Mouse (Mus musculus): ENCODE measurements around the gene Chic2. TPM values are rescaled to one million over a fixed set of nuclear protein-coding genes. Genes with fewer than 3 reads are reported as not detected.

Chic2 gene
- polyA plus RNA-seq, 1 experiment: 16.5 TPM

- Histone ChIP-seq H3K4me1 (ENCODE audit: control insufficient read depth, insufficient read depth, insufficient read length, low read length) (no peaks in the 10 kb centered on the region), H3K4me3 (ENCODE audit: insufficient read depth, low read depth, low read length) (no peak overlapping the region), H3K27ac (replicated peaks; ENCODE audit: low read depth, low read length) (no peak overlapping the region)
These were observed 29.1 kb upstream of the Chic2 start for GRCm38 (mm10) chr5:75073684-75074083.

- H3K4me1 ChIP-seq (ENCODE audit: control insufficient read depth, insufficient read depth, insufficient read length, low read length): no peaks in the 10 kb centered on the region
- no peak overlapping the region for H3K4me3 ChIP-seq (ENCODE audit: insufficient read depth, low read depth, low read length)
- no peak overlapping the region for H3K27ac ChIP-seq (replicated peaks; ENCODE audit: low read depth, low read length)
These were observed 28.6 kb upstream of the Chic2 start for GRCm38 (mm10) chr5:75073167-75073566.

- H3K4me1 ChIP-seq (ENCODE audit: control insufficient read depth, insufficient read depth, insufficient read length, low read length): no peaks in the 10 kb centered on the region
- H3K4me3 ChIP-seq (ENCODE audit: insufficient read depth, low read depth, low read length): no peak overlapping the region
- H3K27ac ChIP-seq (replicated peaks; ENCODE audit: low read depth, low read length): no peak overlapping the region
These were observed 28.0 kb upstream of the Chic2 start for GRCm38 (mm10) chr5:75072532-75072931.

- Histone ChIP-seq H3K27ac (replicated peaks; ENCODE audit: low read depth, low read length) (no peak overlapping the region), H3K4me1 (ENCODE audit: control insufficient read depth, insufficient read depth, insufficient read length, low read length) (peaks cover 5% of the 10 kb centered on the region; the same call in 1 of the 2 replicates), H3K4me3 (ENCODE audit: insufficient read depth, low read depth, low read length) (no peak overlapping the region)
These were observed 27.4 kb upstream of the Chic2 start for GRCm38 (mm10) chr5:75071951-75072350.

GRCm38 (mm10) chr5:75070656-75071375 is 26.2 kb upstream of the Chic2 start:
- H3K4me3 ChIP-seq (ENCODE audit: insufficient read depth, low read depth, low read length): no peak overlapping the region
- H3K27ac ChIP-seq (replicated peaks; ENCODE audit: low read depth, low read length): no peak overlapping the region

GRCm38 (mm10) chr5:75070132-75070531 is 25.6 kb upstream of the Chic2 start:
- Histone ChIP-seq H3K4me3 (ENCODE audit: insufficient read depth, low read depth, low read length) (no peak overlapping the region), H3K4me1 (ENCODE audit: control insufficient read depth, insufficient read depth, insufficient read length, low read length) (peaks cover 5% of the 10 kb centered on the region; the same call in 1 of the 2 replicates), H3K27ac (replicated peaks; ENCODE audit: low read depth, low read length) (no peak overlapping the region)

More at GRCm38 (mm10) chr5:75070656-75071375, 26.2 kb upstream of the Chic2 start:
- H3K4me1 ChIP-seq (ENCODE audit: control insufficient read depth, insufficient read depth, insufficient read length, low read length): peaks cover 5% of the 10 kb centered on the region; the same call in 1 of the 2 replicates

- H3K4me1 ChIP-seq (ENCODE audit: control insufficient read depth, insufficient read depth, insufficient read length, low read length): peaks cover 5% of the 10 kb centered on the region; the same call in 1 of the 2 replicates
- H3K27ac ChIP-seq (replicated peaks; ENCODE audit: low read depth, low read length): no peak overlapping the region
- H3K4me3 ChIP-seq (ENCODE audit: insufficient read depth, low read depth, low read length): peak overlapping the region; percentile 44
These were observed 22.7 kb upstream of the Chic2 start for GRCm38 (mm10) chr5:75067125-75067756.

- H3K27ac ChIP-seq (replicated peaks; ENCODE audit: low read depth, low read length): no peak overlapping the region
- peaks cover 5% of the 10 kb centered on the region; the same call in 1 of the 2 replicates for H3K4me1 ChIP-seq (ENCODE audit: control insufficient read depth, insufficient read depth, insufficient read length, low read length)
- peak overlapping the region; percentile 44; the same call in 1 of the 2 replicates for H3K4me3 ChIP-seq (ENCODE audit: insufficient read depth, low read depth, low read length)
These were observed 22.1 kb upstream of the Chic2 start for GRCm38 (mm10) chr5:75066715-75067114.

GRCm38 (mm10) chr5:75063177-75063576 is 18.6 kb upstream of the Chic2 start:
- no peak overlapping the region for H3K4me3 ChIP-seq (ENCODE audit: insufficient read depth, low read depth, low read length)
- H3K27ac ChIP-seq (replicated peaks; ENCODE audit: low read depth, low read length): no peak overlapping the region
- peaks cover 5% of the 10 kb centered on the region; the same call in 1 of the 2 replicates for H3K4me1 ChIP-seq (ENCODE audit: control insufficient read depth, insufficient read depth, insufficient read length, low read length)

- no peak overlapping the region for H3K27ac ChIP-seq (replicated peaks; ENCODE audit: low read depth, low read length)
- no peak overlapping the region for H3K4me3 ChIP-seq (ENCODE audit: insufficient read depth, low read depth, low read length)
- 0 out of 2 replicates have a peak, but pooled peaks cover 6% of the 10 kb centered on the region for H3K4me1 ChIP-seq (ENCODE audit: control insufficient read depth, insufficient read depth, insufficient read length, low read length)
These were observed 6.5 kb upstream of the Chic2 start for GRCm38 (mm10) chr5:75051109-75051508.

GRCm38 (mm10) chr5:75046681-75047321 is 2.2 kb upstream of the Chic2 start:
- 0 out of 2 replicates have a peak overlapping the region, but pooled peaks have one; percentile 16 for H3K4me3 ChIP-seq (ENCODE audit: insufficient read depth, low read depth, low read length)
- H3K27ac ChIP-seq (replicated peaks; ENCODE audit: low read depth, low read length): no peak overlapping the region; the same call in 1 of the 2 replicates
- H3K4me1 ChIP-seq (ENCODE audit: control insufficient read depth, insufficient read depth, insufficient read length, low read length): peaks cover 12% of the 10 kb centered on the region

- Histone ChIP-seq H3K4me3 (ENCODE audit: insufficient read depth, low read depth, low read length) (no peak overlapping the region), H3K27ac (replicated peaks; ENCODE audit: low read depth, low read length) (peak overlapping the region; percentile 74), H3K4me1 (ENCODE audit: control insufficient read depth, insufficient read depth, insufficient read length, low read length) (peaks cover 13% of the 10 kb centered on the region)
These were observed 797 bp upstream of the Chic2 start for GRCm38 (mm10) chr5:75045371-75045770.

- Histone ChIP-seq H3K4me1 (ENCODE audit: control insufficient read depth, insufficient read depth, insufficient read length, low read length) (peaks cover 16% of the 10 kb centered on the region), H3K4me3 (ENCODE audit: insufficient read depth, low read depth, low read length) (peak overlapping the region; percentile 100), H3K27ac (replicated peaks; ENCODE audit: low read depth, low read length) (peak overlapping the region; percentile 86)
These were observed 813 bp downstream of the Chic2 start for GRCm38 (mm10) chr5:75043621-75044301.

GRCm38 (mm10) chr5:75043011-75043445 is 1.5 kb downstream of the Chic2 start:
- peak overlapping the region; percentile 100 for H3K4me3 ChIP-seq (ENCODE audit: insufficient read depth, low read depth, low read length)
- peaks cover 16% of the 10 kb centered on the region for H3K4me1 ChIP-seq (ENCODE audit: control insufficient read depth, insufficient read depth, insufficient read length, low read length)
- H3K27ac ChIP-seq (replicated peaks; ENCODE audit: low read depth, low read length): 0 out of 2 replicates have a peak overlapping the region, but pooled peaks have one; percentile 0

GRCm38 (mm10) chr5:75039307-75039706 is 5.3 kb downstream of the Chic2 start:
- H3K27ac ChIP-seq (replicated peaks; ENCODE audit: low read depth, low read length): no peak overlapping the region
- H3K4me3 ChIP-seq (ENCODE audit: insufficient read depth, low read depth, low read length): no peak overlapping the region
- H3K4me1 ChIP-seq (ENCODE audit: control insufficient read depth, insufficient read depth, insufficient read length, low read length): peaks cover 9% of the 10 kb centered on the region

All from brown adipose tissue, adult 24 weeks (tissue).